Mouse (Mus musculus): ENCODE measurements around the gene Slc25a30.

Slc25a30 gene

DNA sequence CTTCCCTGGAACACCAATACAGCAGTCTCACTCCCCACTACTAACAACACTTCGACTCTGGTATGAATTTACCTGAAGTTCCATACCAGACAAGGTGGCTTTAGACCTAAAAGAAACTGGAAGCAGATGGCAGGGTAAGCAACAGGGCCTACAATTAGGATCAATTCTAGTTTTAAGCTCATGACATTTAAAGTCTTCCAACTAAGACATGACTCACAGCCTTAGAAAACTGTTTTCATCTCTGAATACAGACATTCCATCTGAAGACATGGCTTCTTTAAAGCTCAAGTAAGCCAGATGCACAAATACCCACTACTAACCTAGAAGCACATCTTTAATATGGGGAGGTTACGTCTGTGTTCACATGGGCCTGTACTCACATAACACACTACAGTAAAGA is 38.9 kb downstream of the Slc25a30 start:
- no peak for DNase-seq (ENCODE audit: low spot score in 2 of 2)

DNA sequence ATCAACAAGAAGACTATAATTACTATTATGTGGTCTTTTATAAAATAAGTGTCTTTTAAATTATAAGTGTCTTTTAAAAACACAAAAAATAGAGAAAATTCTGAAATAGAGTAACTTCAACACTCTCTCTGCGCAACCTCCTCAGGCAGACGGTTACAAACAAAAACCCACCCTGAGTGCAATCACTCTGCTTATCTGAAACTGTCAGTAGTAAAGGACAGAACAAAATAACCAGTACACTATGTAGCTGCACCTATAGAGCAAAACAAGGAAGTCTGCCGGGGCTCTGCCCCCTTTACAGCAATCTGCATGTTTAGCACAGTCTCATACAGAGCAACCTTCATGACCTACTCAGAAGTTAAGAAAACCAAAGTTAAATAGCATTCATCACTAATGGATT is 44.9 kb downstream of the Slc25a30 start:
- no peak for DNase-seq (ENCODE audit: low spot score in 2 of 2)

DNA sequence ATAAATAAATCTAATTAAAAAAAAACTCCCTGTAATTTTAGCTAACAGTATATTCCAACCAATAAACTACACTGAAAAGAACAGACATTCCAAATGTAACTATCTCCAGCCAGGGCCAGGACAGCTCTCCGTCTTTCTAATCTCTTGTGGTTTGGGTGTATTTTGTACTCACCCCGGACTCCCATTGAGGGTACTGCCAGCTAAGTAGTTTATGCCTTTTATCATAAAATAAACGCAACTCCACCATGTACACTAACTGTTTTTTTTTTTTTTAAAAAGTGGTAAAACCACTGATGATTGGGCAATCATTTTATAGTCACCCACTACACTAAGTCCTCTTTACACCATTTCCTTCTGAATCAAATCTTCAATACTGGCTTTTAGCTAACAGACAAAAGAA is 51.2 kb downstream of the Slc25a30 start:
- no peak for DNase-seq (ENCODE audit: low spot score in 2 of 2)

GRCm38 (mm10) chr14:75732631-75733030 is 54.2 kb downstream of the Slc25a30 start:
- DNase-seq (ENCODE audit: low spot score in 2 of 2), result no peak

DNA sequence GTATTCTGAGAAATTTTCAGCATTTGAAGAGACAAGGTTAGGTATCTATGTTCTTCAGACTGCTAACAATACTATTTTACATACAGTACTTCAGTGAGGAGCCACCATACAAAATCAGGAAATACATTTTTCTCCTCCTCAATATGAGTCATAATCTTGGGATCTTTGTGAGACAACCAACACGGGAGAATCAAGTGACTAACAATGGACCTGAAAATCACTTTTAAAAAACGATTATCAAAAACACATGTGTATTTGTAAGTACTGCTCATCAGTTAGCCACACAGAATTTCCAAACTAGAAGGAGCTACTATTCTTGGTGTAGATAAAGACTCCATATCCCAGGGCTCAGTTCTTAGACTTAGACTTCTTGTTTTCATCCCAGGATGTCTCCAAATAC is 55.5 kb downstream of the Slc25a30 start:
- no peak for DNase-seq (ENCODE audit: low spot score in 2 of 2)

DNA sequence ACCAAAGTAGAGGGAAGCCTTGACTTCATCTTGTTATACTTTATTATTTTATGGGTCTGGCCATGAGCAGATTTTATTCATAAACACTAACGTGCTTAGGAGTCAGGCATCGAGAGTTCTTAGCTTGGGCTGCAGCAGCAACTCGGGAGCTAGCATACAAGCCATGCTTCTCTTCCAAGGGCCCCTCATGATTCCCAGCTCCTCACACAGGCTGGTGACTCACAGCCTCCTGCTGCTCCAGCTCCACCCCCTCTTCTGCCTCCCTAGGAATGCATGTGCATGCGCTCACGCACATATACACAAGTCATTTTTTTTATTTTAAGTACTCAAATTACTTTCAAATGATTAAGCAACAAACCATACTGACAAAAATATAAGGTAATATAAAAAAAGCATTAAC is 58.7 kb downstream of the Slc25a30 start:
- DNase-seq (ENCODE audit: low spot score in 2 of 2), result no peak

GRCm38 (mm10) chr14:75727046-75727445 is 59.8 kb downstream of the Slc25a30 start:
- DNase-seq (ENCODE audit: low spot score in 2 of 2), result no peak

DNA sequence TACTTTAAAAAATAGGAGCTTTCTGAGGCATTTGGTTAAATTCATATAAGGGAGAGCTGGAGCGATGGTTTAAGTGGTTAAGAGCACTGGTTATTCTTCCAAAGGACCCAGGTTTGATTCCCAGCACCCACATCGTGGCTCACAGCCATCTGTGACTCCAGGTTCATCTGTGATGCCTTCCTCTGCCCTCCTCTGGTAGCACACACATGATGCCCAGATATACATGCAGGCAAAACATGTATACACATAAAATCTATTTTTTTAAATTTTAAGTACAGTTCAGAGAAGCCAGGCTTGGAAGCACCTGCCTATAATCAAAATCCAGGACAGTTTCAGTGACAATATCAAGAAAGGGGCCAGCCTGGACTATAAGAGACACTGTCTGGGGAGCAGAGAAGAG is 64.0 kb downstream of the Slc25a30 start:
- no peak for DNase-seq (ENCODE audit: low spot score in 2 of 2)

DNA sequence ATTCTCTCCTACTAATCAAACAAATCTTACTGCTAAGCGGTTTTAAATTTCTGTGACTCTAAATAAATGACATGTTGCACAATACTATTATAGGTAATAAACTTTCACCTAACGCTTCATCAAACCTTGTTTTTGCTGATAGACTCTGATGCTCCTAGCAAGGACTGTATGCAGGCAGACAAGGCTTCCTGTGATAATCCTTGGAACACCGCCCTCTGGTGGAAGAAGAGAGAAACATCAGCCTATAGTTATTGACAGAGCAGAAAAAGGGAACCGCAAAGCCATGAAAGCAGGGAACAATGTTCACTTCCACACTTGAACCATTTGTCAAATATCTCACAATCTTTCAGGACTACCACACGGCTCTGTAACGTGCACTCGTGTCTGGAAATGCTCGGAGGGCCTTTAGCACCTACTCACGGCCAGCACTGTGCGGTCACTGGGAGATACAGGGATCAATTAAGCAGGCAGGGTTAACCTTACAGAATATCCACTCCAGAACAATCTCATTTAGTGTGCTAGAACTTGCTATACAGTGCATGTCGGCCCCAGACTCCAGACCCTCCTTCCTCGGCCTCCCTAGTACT is 64.8 kb downstream of the Slc25a30 start:
- DNase-seq (ENCODE audit: low spot score in 2 of 2), result peak in 1 of 2 experiments; percentile 60

DNA sequence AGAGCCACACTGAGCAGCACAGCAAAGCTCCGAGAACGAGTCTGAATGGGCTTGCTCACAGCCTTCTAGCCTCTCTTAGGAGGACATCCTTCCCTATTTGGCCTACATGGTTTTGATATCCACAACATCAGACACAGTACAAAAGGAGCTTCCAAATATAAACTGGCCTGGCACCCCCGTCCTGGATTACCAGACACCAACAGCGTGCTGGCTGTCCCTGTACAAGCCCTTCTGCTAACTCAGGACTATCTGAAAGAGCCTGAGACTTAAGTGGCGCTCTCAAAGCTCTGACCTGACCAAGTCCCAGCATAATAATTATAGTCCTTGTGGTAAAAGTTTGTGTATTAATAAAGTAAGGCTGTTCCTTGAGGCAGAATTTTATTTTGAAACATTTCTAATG is 66.7 kb downstream of the Slc25a30 start:
- no peak for DNase-seq (ENCODE audit: low spot score in 2 of 2)

GRCm38 (mm10) chr14:75716410-75716809 is 70.4 kb downstream of the Slc25a30 start:
- DNase-seq (ENCODE audit: low spot score in 2 of 2), result no peak

DNA sequence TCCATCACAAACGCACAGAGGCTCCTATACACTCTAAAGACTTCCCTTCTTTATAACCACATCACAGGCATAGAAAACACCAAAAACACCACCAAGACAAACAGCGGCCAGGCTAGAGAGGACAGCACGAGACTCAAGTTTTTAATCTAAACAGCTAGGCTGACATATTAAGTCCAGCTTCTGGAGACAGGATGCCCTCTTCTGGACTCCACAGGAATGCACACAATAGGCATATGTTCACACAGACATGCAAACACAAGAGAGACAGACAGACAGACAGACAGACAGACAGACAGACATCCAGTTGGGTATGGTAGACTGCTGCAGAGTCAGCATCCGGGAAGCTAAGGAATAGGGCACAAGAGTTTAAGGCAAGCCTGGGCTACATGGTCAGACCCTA is 73.2 kb downstream of the Slc25a30 start:
- no peak for DNase-seq (ENCODE audit: low spot score in 2 of 2)

- no peak for DNase-seq (ENCODE audit: low spot score in 2 of 2)
Observed at GRCm38 (mm10) chr14:75712687-75713086, 74.2 kb downstream of the Slc25a30 start.

DNA sequence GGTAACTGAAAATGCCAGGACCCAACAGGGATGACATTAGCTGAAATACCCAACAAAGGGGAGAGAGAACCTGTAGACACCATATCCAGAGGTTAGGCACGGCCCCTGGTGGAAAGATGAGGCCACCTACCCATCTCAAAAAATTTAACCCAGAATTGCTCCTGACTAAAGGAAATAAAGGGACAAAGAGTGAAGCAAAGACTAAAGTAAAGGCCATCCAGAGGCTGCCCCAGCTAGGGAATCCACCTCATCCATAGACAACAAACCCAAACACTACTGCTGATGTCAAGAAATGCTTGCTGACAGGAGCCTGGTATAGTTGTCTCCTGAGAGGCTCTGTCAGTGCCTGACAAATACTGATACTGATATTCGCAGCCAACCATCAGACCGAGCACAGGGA is 75.1 kb downstream of the Slc25a30 start:
- no peak for DNase-seq (ENCODE audit: low spot score in 2 of 2)

Measured in left cerebral cortex, adult 9 months (tissue).